Mouse (Mus musculus) liver, embryonic 16.5 days (tissue): ENCODE results near the gene Vpreb3. TPM values are rescaled to one million over a fixed set of nuclear protein-coding genes. Genes with fewer than 3 reads are reported as not detected.

Experiments used
- ATAC-seq: fragments of 200-750 bp; cut with Nextera tagmentation; 2 replicates; pipeline ENCODE4 v1.8.0; 2017; ENCODE audit warnings: low read depth, mild to moderate bottlenecking, moderate number of reproducible peaks, moderate library complexity
- H3K27ac ChIP-seq: fragments of 300-500 bp; sonication (generic); 2 replicates; pipeline ENCODE4 v1.5.1; 2014; ENCODE audit warnings: mild to moderate bottlenecking, low read length
- H3K27me3 ChIP-seq: fragments of 300-500 bp; sonication (generic); 2 replicates; pipeline ENCODE4 v1.6.1; 2014; ENCODE audit warnings: low read depth, low read length, mixed read lengths; ENCODE audit not compliant: control insufficient read depth, insufficient read depth
- H3K36me3 ChIP-seq: fragments of 300-500 bp; sonication (generic); 2 replicates; pipeline ENCODE4 v1.6.1; 2014; ENCODE audit warnings: mild to moderate bottlenecking; ENCODE audit not compliant: control insufficient read depth, insufficient read depth
- H3K4me1 ChIP-seq: fragments of 300-500 bp; sonication (generic); 2 replicates; pipeline ENCODE4 v1.6.1; 2014; ENCODE audit warnings: low read depth, low read length, mixed read lengths; ENCODE audit not compliant: control insufficient read depth
- H3K4me2 ChIP-seq: fragments of 300-500 bp; sonication (generic); 2 replicates; pipeline ENCODE4 v1.6.1; 2014; ENCODE audit warnings: low read depth, low read length, mixed read lengths
- H3K4me3 ChIP-seq: fragments of 300-500 bp; sonication (generic); 2 replicates; pipeline ENCODE4 v1.5.1; 2014; ENCODE audit warnings: low read depth, mild to moderate bottlenecking, low read length
- H3K9ac ChIP-seq: fragments of 300-500 bp; sonication (generic); 2 replicates; pipeline ENCODE4 v1.6.1; 2014; ENCODE audit warnings: low read depth, low read length
- H3K9me3 ChIP-seq: fragments of 300-500 bp; sonication (generic); replicated peaks from 2 replicates; pipeline ENCODE4 v1.6.1; 2016; ENCODE audit warnings: low read length; ENCODE audit not compliant: control insufficient read depth
- WGBS: fragments of 180-500 bp; shearing (Covaris S2); extraction: QIAGEN DNeasy Blood & Tissue Kit; methylation state at CpG from one replicate; pipeline ENCODE4 v1.1.7; 2014; ENCODE audit not compliant: insufficient replicate concordance; 5-methylcytosine and 5-hydroxymethylcytosine counted together
- polyA plus RNA-seq: library from polyadenylated mRNA; unstranded; fragments of >200 nt; fragmentation: Nextera tagmentation; extraction: Ambion mirVana; gene quantifications from 2 replicates; pipeline ENCODE4 v1.2.1, GENCODE M21; 2015

Vpreb3 gene
- polyA plus RNA-seq, 1 experiment from 2014 or later = 17.5 TPM

GRCm38 (mm10) chr10:75924324-75924723 lies 18.5 kb upstream of the Vpreb3 start:
- Histone ChIP-seq H3K4me3 (no peak overlapping the region), H3K4me2 (no peak overlapping the region), H3K27me3 (peaks cover 3% of the 10 kb centered on the region; the same call in 1 of the 2 replicates), H3K9ac (no peak overlapping the region), H3K27ac (no peak overlapping the region), H3K4me1 (peaks cover 23% of the 10 kb centered on the region), H3K9me3 (no peaks in the 10 kb centered on the region), H3K36me3 (no peaks in the 10 kb centered on the region)
- 43% methylated on average over 2 of the region's 2 CpGs for WGBS
- ATAC-seq = no peak

- Histone ChIP-seq H3K27ac (no peak overlapping the region), H3K4me2 (no peak overlapping the region), H3K9ac (no peak overlapping the region), H3K4me3 (no peak overlapping the region), H3K27me3 (peaks cover 22% of the 10 kb centered on the region), H3K9me3 (no peaks in the 10 kb centered on the region), H3K36me3 (no peaks in the 10 kb centered on the region), H3K4me1 (peaks cover 14% of the 10 kb centered on the region)
- 54% methylated on average over 13 of the region's 13 CpGs for WGBS
- no peak for ATAC-seq
Measured at GRCm38 (mm10) chr10:75926396-75926795, 16.5 kb upstream of the Vpreb3 start.

- H3K9ac ChIP-seq = no peak overlapping the region
- H3K27ac ChIP-seq = no peak overlapping the region
- no peaks in the 10 kb centered on the region for H3K36me3 ChIP-seq
- peaks cover 47% of the 10 kb centered on the region for H3K27me3 ChIP-seq
- WGBS = 26% methylated on average over 6 of the region's 6 CpGs
- peaks cover 11% of the 10 kb centered on the region for H3K4me1 ChIP-seq
- H3K4me2 ChIP-seq = no peak overlapping the region
- no peaks in the 10 kb centered on the region for H3K9me3 ChIP-seq
- no peak for ATAC-seq
- H3K4me3 ChIP-seq = no peak overlapping the region
Measured at GRCm38 (mm10) chr10:75930304-75930703, 12.6 kb upstream of the Vpreb3 start.

GRCm38 (mm10) chr10:75931311-75931710 lies 11.5 kb upstream of the Vpreb3 start:
- H3K9me3 ChIP-seq = no peaks in the 10 kb centered on the region
- no peak overlapping the region for H3K4me3 ChIP-seq
- H3K9ac ChIP-seq = no peak overlapping the region
- no peak overlapping the region for H3K4me2 ChIP-seq
- WGBS = 10% methylated on average over 7 of the region's 7 CpGs
- peaks cover 47% of the 10 kb centered on the region for H3K27me3 ChIP-seq
- H3K36me3 ChIP-seq = no peaks in the 10 kb centered on the region
- no peak overlapping the region for H3K27ac ChIP-seq
- ATAC-seq = no peak
- peaks cover 20% of the 10 kb centered on the region for H3K4me1 ChIP-seq

GRCm38 (mm10) chr10:75932081-75932678 lies 10.7 kb upstream of the Vpreb3 start:
- peaks cover 28% of the 10 kb centered on the region for H3K4me1 ChIP-seq
- H3K9me3 ChIP-seq = no peaks in the 10 kb centered on the region
- peaks cover 1% of the 10 kb centered on the region; the same call in 1 of the 2 replicates for H3K36me3 ChIP-seq
- peak overlapping the region; percentile 50 for H3K4me3 ChIP-seq
- peak overlapping the region; percentile 11; the same call in 1 of the 2 replicates for H3K9ac ChIP-seq
- H3K27ac ChIP-seq = no peak overlapping the region
- WGBS = 2% methylated on average over 44 of the region's 44 CpGs
- H3K27me3 ChIP-seq = peaks cover 47% of the 10 kb centered on the region
- peak overlapping the region; percentile 74 for H3K4me2 ChIP-seq
- ATAC-seq = peak; percentile 30; the same call in 1 of the 2 replicates

GRCm38 (mm10) chr10:75932891-75933290 lies 10.0 kb upstream of the Vpreb3 start, which contains the start of gene Chchd10:
Gene Chchd10 (plus strand): TSS chr10:75933130.
- Histone ChIP-seq H3K4me1 (peaks cover 35% of the 10 kb centered on the region), H3K9me3 (no peaks in the 10 kb centered on the region), H3K27me3 (peaks cover 47% of the 10 kb centered on the region), H3K4me3 (peak within 1 kb of the TSS; percentile 50), H3K4me2 (peak within 1 kb of the TSS; percentile 74), H3K36me3 (peaks cover 8% of the 10 kb centered on the region; the same call in 1 of the 2 replicates), H3K27ac (no peak within 1 kb of the TSS), H3K9ac (peak within 1 kb of the TSS; percentile 11; the same call in 1 of the 2 replicates)
- 47% methylated on average over 6 of the region's 6 CpGs for WGBS
- ATAC-seq = no peak

GRCm38 (mm10) chr10:75934991-75935390 lies 7.9 kb upstream of the Vpreb3 start:
- Histone ChIP-seq H3K9ac (no peak overlapping the region), H3K36me3 (peaks cover 8% of the 10 kb centered on the region; the same call in 1 of the 2 replicates), H3K4me1 (peaks cover 43% of the 10 kb centered on the region), H3K27ac (peak overlapping the region; percentile 58; the same call in 1 of the 2 replicates), H3K27me3 (peaks cover 39% of the 10 kb centered on the region), H3K4me3 (peak overlapping the region; percentile 84; the same call in 1 of the 2 replicates), H3K9me3 (no peaks in the 10 kb centered on the region), H3K4me2 (peak overlapping the region; percentile 93)
- ATAC-seq = no peak
- WGBS = 35% methylated on average over 1 of the region's 1 CpGs

GRCm38 (mm10) chr10:75935680-75936541 lies 6.9 kb upstream of the Vpreb3 start, which contains the start of gene Mmp11:
Gene Mmp11 (minus strand): TSS chr10:75936496.
- H3K36me3 ChIP-seq = peaks cover 8% of the 10 kb centered on the region; the same call in 1 of the 2 replicates
- H3K27ac ChIP-seq = peak within 1 kb of the TSS; percentile 89
- H3K4me2 ChIP-seq = peak within 1 kb of the TSS; percentile 93
- H3K4me3 ChIP-seq = peak within 1 kb of the TSS; percentile 84
- peaks cover 52% of the 10 kb centered on the region for H3K4me1 ChIP-seq
- peaks cover 30% of the 10 kb centered on the region for H3K27me3 ChIP-seq
- peak; percentile 78 for ATAC-seq
- no peaks in the 10 kb centered on the region for H3K9me3 ChIP-seq
- WGBS = 2% methylated on average over 51 of the region's 51 CpGs
- peak within 1 kb of the TSS; percentile 81 for H3K9ac ChIP-seq
